Mouse (Mus musculus): ENCODE measurements at regions not wholly inside any gene's neighbourhood (a gene's known extent, or its start where the extent isn't known, plus 50 kb on each side); places are given as distances from the start of the nearest gene placed in this dataset.

GRCm38 (mm10) chr10:15300199-15301085, 582.4 kb upstream of the Gje1 start:
- peak; percentile 83 for TF ChIP-seq CTCF (IDR thresholded peaks at IDR 0.05; ENCODE audit: borderline replicate concordance, insufficient read depth, low read depth, low read length)
- no peak for TF ChIP-seq POLR2A (IDR thresholded peaks at IDR 0.05; ENCODE audit: borderline replicate concordance, insufficient read depth, low read length)

Measured in cerebellum, adult 2 months (tissue).